Mouse (Mus musculus) WW6 (cell line): ENCODE results near the gene Fry.

Experiments used
- DNase-seq: peaks from one replicate; pipeline ENCODE4 v3.0.0-alpha.2; 2013; ENCODE audit warnings: low read depth, low spot score

The Fry gene

DNA sequence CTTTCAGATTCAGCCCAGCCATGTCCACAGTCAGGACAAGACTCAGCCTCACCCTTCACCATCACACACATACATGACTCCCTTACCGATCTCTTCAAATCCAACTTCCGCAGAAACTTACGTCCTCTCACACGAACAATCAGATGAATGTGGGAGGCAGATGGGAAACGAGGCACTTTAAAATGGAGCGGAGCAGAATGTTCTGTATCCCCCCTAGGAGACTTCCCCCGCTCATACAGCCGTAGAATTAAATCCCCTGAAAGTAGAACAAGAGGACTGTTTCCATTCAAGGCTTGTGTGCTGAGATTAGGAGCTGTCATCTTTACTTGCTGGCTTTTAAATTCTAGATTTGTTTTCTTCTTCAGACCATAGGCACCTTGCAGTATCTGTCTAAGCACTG, 10.0 kb downstream of the Fry start:
- DNase-seq, result no peak

DNA sequence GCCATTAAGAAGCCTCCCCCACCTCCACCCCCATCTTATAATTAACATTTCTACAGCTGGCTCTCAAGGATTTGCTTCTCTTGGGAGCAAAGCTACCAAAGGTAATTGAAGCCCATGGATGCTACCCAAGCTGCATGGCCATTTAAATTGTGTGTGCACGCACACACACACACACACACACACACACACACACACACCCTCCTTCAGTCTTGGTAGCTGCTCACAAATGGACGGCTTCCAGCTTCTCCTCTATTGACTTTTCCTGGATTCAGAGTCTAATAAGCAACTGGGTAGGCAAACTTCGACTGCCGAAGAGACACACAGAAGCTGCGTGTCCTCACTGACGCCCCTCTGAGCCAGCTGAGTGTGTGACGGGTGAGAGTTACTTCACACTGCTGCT, 11.7 kb downstream of the Fry start:
- DNase-seq, result no peak

- no peak for DNase-seq
Measured at GRCm38 (mm10) chr5:150131166-150131565, 12.7 kb downstream of the Fry start.

GRCm38 (mm10) chr5:150134651-150135050, 16.2 kb downstream of the Fry start:
- DNase-seq, result no peak

DNA sequence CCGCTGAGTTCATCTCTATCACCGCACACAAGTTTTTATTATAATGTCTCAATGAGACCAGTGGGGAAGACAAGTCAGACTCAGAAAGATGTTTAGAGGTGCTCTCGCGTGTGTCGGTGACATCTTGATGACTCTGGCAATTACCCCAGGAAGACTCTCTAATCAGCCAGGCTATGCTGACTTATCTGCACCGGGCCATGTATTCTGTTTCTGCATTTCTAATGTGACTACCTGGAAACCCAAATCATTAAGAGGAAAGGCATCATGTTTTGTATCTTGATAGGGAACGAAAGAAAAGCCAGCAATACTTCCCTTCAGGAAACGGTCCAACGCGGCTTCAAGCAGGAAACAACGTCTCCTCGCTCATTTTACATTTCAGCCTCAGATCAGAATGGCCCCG, 17.1 kb downstream of the Fry start:
- no peak for DNase-seq

GRCm38 (mm10) chr5:150137772-150138451, 19.5 kb downstream of the Fry start:
- DNase-seq, result peak; percentile 36

DNA sequence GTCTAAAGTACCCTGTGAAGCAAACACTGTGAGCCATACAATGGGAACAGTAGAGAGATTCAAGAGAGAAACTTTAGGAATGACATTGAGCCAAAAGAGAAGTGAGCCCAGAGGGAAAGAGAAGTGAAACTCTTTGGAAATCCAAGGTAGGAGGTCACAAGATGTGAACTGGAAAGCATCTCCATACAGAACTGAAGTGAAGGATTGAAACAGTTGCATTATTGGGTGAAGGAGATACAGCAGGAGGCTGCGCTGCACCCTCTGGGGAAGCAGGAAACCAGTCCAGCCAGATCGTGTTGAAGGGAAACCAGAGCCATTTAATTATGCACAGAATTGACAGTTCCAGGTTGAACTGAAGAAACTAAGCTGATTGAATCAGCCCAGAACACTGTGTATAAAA, 22.1 kb downstream of the Fry start:
- no peak for DNase-seq

DNA sequence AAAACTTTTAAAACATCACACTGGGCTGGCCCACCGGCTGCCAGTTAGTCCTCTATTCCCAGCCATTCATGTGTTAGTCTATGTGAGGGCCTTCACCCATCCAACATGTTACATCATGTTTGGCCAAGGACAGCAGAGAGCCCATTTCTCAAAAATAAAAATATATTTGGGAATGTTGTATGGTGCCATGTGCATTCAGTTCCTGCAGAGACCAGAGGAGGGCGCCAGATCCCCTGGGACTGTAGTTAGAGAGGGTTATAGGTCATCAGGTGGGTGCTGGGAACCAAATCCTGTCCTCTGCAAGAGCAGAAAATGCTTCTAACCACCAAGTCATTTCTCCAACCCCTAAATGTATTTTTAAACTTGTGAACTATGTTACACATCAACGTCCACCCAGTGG, 27.5 kb downstream of the Fry start:
- no peak for DNase-seq

DNA sequence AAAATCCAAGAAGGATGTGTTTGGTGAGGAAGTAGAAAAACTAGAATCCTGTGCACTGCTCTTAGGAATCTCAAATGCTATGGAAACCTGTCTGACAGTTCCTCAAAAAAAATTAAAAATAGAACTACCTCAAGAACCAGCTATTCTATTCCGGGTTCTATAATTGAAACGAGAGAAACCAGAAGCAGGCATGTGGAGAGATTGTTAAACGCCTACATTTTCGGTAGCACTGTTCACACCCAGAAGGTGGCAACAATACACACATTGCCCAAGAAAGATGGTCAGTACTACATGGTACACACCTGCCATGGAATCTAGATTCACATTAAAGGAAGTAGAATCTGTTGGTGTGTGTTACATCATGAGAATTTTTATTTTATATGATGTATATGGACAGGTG, 28.2 kb downstream of the Fry start:
- DNase-seq, result no peak

DNA sequence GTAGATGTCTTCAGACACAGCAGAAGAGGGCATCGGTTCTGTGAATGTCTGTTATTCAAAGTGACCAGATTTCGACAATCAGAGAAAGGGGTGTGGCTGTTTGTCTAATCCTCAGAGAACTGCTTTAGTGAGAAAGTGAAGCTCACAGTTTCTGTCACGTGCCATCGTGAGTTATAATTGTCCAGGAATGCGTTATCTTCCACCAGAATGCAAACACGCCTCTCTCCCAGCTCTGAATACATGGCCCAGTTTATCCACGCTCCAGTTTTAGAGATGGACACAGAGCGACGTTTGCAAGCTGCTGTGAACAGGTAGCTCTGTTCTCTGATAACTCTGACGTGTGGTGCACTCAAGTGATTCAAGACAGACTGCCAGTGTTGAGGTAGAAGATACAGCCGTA, 31.3 kb downstream of the Fry start:
- DNase-seq, result no peak

DNA sequence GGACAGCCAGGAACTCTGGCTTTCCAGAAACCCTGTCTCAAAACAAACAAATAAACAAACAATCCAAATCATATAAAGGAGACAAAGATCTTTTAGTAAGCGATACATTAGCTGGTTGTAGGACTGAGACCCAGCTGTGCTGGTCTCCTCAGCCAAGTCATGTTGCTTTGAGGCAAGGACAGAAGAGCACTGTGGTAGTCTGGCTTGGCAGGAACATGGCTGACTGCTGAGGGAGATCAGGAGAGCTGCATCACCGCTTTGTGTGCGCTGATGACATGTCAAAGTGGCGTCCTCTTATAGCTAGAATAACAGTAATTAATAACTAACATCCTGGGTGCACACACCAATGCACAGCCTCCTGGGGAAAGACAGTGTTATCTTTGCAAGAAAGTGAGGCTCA, 32.5 kb downstream of the Fry start:
- no peak for DNase-seq

DNA sequence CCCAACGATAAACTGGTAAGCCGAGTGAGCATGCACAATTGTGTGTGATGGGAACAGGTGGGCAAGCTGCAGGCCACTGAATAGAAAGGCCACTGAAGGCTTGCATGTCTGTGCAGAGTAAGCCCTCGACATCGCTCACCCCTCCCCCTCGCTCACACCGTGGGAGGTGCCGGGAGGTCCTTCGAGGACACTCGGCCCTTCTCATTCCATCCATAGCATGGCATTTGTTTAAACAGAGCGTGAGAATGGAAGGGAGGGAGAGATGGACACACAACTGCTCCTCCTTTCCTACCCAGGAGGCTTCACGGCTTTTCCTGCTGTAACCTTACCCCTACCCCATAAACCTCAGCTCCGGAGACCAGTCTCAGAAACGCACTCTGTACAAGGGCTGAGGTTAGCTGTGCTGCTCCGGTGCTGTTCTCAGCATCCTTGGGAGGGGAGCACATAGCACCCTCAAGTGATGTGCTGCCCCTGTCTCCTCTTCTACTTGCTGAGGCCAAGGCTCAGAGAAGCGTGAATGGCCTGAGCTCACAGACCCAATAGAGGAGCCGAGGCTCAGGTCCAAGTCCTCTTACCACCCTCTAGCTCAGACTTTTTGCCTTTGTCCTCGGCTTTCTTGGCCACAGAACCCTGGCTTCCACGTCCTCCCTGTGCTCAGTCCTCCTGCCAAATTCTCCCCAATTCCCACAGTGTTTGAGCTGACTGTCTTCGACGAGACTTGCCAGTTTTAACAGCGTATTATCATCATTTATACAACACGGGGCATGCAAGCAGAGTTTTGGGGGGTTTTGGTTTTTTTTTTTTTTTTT, 33.8 kb downstream of the Fry start:
- DNase-seq, result no peak

- DNase-seq, result no peak
Measured at GRCm38 (mm10) chr5:150152880-150153281, 34.4 kb downstream of the Fry start.

GRCm38 (mm10) chr5:150155388-150155787, 36.9 kb downstream of the Fry start:
- no peak for DNase-seq

DNA sequence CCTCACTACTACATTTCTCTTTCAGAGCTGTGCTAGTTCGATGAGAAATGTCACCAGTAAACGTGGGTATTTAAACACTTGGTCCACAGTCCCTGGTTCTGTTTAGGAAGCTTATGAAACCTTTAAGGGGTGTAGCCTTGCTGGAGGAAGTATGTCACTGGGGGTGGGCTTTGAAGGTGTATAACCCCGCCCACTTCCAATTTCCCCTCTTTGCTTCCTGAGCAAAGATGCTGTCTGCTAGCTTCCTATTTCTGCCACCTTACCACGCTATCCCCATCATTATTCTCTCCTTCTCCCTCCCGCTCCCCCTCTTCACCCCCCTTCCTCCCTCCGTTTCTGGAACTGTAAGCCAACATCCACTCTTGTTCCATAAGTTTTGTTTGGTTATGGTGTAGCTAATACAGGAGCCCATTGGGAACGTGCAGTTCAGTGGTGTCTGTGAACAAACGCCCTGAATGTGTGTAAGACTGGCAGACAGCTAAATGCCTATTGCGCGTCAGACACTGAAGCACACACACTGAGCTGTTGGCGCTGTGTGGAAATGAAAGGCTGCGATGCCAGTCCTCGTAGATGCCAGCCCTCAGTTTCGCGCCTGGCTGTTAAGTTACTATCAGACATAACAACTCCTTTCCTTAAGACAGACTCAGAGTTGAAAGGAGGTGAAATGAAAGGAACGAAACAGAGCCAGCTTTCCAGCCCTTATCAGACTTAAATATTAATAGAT, 37.8 kb downstream of the Fry start:
- no peak for DNase-seq

DNA sequence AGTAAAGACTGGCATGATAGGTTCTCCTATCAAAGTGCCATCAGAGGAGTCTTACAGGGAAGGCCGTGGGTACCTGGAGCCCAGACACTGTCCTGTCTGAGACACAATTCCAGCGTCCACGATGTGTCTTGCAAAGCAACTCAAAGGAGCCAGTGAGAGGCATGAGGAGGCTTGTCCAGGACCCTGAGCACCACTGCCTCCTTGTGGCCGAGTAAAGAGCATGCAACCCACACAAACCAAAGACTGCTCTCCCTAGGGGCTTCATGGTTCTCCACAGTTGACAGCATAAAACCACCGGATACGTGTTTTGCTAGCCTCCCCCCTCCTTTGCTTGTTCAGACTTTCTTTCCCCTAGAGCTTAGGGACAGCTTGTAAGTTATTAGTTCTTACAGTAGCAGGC, 39.2 kb downstream of the Fry start:
- peak; percentile 43 for DNase-seq

- DNase-seq, result no peak
Measured at GRCm38 (mm10) chr5:150159151-150159550, 40.7 kb downstream of the Fry start.

DNA sequence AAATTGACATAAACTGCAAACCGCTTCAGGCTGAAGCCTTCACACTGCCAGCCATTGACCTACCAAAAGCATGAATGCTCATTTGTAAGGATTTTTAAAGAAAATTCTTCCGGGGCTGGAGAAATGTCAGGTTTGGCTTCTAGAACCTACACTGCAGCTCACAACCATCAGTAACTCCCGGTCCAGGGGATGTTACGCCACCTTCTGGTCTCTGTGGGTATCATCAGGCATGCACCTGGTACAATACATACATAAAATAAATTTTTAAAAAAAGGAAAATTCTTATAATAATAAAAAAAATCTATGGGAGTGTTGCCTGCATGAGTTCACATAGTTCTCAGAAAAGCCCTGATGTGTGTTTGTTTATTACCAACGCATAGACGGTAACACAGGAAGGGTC, 42.7 kb downstream of the Fry start:
- DNase-seq, result no peak

DNA sequence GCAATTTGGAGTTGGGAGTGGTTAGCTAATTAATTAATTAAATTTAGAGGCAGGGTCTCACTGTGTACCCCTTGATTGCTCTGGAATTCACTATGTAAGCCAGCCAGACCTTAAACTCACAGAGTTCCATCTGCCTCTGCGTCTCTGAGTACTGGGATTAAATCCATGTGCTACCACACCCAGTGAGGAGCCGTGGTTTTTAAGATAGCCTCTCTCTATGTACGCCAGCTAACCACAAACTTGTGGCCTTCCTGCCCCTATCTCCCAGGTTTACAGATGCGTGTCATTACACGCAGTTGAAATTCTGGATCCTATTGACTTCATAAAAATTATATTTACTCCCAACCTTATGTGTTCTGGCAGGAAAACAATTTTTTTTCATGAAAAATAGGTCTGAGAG, 43.5 kb downstream of the Fry start:
- no peak for DNase-seq

- no peak for DNase-seq
Measured at GRCm38 (mm10) chr5:150164671-150165070, 46.2 kb downstream of the Fry start.

DNA sequence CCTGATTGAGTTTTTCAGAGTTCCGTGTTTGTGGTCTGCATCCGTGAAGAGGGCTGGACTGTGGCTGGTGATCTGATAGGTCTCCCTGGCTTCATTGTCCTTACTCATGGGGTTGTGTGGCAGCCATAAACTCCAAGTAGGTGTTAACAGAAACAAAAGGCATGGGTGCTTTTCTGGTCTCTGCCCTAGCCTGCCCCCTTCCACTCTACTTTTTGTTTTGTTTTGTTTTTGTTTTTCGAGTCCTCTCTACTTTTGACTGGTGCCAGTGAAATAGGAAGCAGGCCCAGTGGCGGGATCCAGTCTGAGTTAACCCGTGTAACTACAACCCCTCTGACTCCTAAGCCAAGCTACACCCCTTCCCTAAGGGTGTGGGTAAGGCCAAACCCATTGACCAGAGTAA, 48.4 kb downstream of the Fry start:
- DNase-seq, result no peak

GRCm38 (mm10) chr5:150167287-150167686, 48.8 kb downstream of the Fry start:
- no peak for DNase-seq

DNA sequence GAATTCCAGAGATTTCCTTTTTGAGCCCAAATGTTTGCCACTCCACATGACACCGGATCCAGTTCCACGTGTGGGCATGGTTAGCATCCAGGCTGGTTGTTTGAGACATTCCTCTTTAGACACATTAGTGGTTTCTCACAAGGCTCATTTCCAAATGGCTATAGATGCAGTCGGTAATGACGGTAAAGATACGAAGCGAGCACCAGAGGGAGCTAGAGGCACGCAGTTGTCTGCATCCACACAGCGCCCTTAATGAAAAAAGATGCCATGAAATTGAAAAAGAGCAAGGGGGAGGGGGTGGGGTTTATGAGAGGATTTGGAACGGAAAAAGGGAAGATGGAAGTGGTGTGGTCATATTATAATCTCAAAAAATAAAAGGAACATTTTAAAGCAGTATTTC, 50.3 kb downstream of the Fry start:
- DNase-seq, result peak; percentile 29
